Mouse (Mus musculus) urinary bladder, postnatal 10 days (tissue): ENCODE data around the gene Cd151.

Source experiments
- DNase-seq: peaks from one replicate; pipeline ENCODE4 v3.0.0; 2022; ENCODE audit warnings: low spot score

Cd151 gene

GRCm38 (mm10) chr7:141467230-141468030 lies at the start of gene Cd151:
TSS of gene Cd151 (plus strand) at chr7:141467392.
- DNase-seq, result peak; percentile 63

- DNase-seq, result no peak
Measured at GRCm38 (mm10) chr7:141417731-141418681, 49.2 kb upstream of the Cd151 start.

- no peak for DNase-seq
Measured at GRCm38 (mm10) chr7:141418970-141419369, 48.2 kb upstream of the Cd151 start.

GRCm38 (mm10) chr7:141420030-141420702 lies 47.0 kb upstream of the Cd151 start:
- DNase-seq, result no peak

GRCm38 (mm10) chr7:141423811-141424210 lies 43.4 kb upstream of the Cd151 start:
- DNase-seq, result no peak

- DNase-seq, result no peak
Measured at GRCm38 (mm10) chr7:141426948-141427730, 40.1 kb upstream of the Cd151 start.

GRCm38 (mm10) chr7:141428701-141429100 lies 38.5 kb upstream of the Cd151 start:
- DNase-seq, result no peak

GRCm38 (mm10) chr7:141429310-141429709 lies 37.9 kb upstream of the Cd151 start, which contains the start of gene Cend1:
TSS of gene Cend1 (minus strand) at chr7:141429491.
- DNase-seq, result no peak

- no peak for DNase-seq
Measured at GRCm38 (mm10) chr7:141429840-141430584, 37.2 kb upstream of the Cd151 start.

GRCm38 (mm10) chr7:141430585-141431240 lies 36.5 kb upstream of the Cd151 start:
- DNase-seq, result no peak

GRCm38 (mm10) chr7:141431434-141432185 lies 35.6 kb upstream of the Cd151 start:
- no peak for DNase-seq

- DNase-seq, result no peak
Measured at GRCm38 (mm10) chr7:141432186-141432611, 35.0 kb upstream of the Cd151 start.

GRCm38 (mm10) chr7:141432741-141433516 lies 34.3 kb upstream of the Cd151 start:
- DNase-seq, result no peak

GRCm38 (mm10) chr7:141433517-141434400 lies 33.4 kb upstream of the Cd151 start:
- no peak for DNase-seq

GRCm38 (mm10) chr7:141434464-141434863 lies 32.7 kb upstream of the Cd151 start:
- no peak for DNase-seq

- no peak for DNase-seq
Measured at GRCm38 (mm10) chr7:141435129-141435855, 31.9 kb upstream of the Cd151 start.
